Mouse (Mus musculus) embryo, embryonic 10 days (tissue): ENCODE measurements around the gene Sbsn.
"Not testable (repeated sequence)": the region's sequence is repeated elsewhere in the genome, so short reads cannot be mapped to it uniquely, and the experiment has no call there.

Experiments used
- DNase-seq: peaks from one replicate; pipeline ENCODE4 v3.0.0-alpha.2; 2015; ENCODE audit warnings: low spot score

Gene Sbsn

GRCm38 (mm10) chr7:30751086-30751669, at the start of gene Sbsn:
TSS of gene Sbsn (plus strand) at chr7:30751471.
- no peak for DNase-seq

GRCm38 (mm10) chr7:30706214-30706882, 44.9 kb upstream of the Sbsn start:
- no peak for DNase-seq

DNA sequence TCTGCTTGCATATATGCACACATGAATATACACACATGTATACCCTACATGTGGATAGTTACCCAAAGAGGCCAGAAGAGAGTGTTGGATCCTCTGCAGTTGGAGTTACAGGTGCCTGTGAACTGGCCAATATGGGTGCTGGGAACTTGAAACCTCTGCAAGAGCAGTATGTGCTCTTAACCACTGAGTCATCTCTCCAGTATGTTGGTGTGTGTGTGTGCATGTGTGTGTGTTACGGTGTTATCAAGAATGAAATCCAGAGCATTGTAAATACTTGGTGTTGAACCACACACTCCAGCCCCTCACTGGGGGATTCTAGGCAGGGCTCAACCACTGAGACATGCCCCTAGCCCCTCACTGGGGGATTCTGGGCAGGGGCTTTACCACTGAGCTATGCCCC, 43.8 kb upstream of the Sbsn start:
- DNase-seq, result no peak

DNA sequence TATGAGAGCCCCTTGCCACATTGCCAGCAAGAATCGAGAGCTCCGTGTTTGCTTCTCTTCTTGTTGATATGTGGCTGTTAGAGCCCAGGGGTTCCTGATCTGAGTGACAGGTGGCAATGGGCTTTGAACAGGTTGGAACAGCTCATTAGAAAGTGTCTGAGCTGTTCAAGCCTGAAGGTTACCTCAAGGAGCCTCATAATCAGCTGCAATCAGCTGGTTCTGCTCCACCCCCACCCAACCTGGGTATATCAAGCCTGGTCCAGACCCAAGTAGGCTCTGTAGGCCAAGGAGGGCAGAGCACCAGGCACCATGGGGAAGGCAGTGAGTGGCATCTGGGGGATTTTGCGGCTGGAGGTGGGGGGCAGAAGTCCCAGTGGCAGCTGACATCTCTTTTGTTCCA, 39.3 kb upstream of the Sbsn start, which contains the start of gene Atp4a:
TSS of gene Atp4a (plus strand) at position 268 of the 400 bp plus-strand sequence.
- DNase-seq, result no peak

DNA sequence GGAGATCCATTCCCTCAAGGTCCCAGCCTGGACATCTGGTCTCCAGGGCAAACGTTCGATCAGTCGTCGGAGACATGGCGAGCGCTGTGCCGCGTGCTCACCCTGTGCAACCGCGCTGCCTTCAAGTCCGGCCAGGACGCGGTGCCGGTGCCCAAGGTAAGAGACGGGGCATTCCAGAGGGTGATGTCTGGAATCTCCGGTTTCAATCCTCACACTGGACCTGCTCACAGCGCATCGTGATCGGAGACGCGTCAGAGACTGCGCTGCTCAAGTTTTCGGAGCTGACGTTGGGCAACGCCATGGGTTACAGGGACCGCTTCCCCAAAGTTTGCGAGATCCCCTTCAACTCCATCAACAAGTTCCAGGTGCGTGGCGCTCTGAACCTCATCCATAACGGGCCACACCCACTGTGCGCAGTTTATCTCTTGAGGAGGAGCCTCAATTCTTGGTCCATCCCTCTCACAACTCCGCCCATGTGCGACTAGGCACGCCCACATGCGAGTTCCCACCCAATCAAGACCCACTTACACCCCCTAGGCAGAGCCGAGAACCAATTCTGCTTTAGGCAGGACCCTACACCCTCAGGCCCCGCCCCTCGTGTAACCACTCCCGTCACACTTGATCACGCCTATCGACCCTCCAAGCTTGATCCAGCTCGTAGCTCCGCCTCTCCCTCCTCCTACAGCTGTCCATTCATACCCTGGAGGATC, 34.1 kb upstream of the Sbsn start:
- DNase-seq, result peak; percentile 95

- DNase-seq, result no peak
Measured at GRCm38 (mm10) chr7:30717716-30718046, 33.6 kb upstream of the Sbsn start.

- no peak for DNase-seq
Measured at GRCm38 (mm10) chr7:30719669-30720068, 31.6 kb upstream of the Sbsn start.

- DNase-seq, result no peak
Measured at GRCm38 (mm10) chr7:30721286-30721685, 30.0 kb upstream of the Sbsn start.

GRCm38 (mm10) chr7:30723274-30723953, 27.9 kb upstream of the Sbsn start:
- DNase-seq, result no peak

DNA sequence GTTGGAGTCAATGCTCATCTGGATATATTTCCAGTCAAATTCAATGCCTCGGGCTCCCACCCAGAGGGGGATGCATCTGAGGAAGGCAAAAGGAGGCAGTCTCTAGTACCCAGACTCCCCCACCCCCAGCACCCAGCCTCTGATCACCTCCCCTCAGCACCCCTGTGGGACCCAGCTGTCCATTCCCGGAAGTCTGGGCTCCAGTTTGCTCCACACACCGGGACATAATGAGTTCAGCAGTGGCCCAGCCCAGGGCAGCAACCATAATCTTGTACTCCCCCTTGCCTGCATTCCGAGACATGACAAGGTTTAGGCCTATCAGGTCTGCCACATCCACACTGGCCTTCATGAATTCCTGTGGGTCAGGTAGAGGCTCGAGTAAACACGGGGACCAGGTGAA, 23.1 kb upstream of the Sbsn start:
- no peak for DNase-seq

DNA sequence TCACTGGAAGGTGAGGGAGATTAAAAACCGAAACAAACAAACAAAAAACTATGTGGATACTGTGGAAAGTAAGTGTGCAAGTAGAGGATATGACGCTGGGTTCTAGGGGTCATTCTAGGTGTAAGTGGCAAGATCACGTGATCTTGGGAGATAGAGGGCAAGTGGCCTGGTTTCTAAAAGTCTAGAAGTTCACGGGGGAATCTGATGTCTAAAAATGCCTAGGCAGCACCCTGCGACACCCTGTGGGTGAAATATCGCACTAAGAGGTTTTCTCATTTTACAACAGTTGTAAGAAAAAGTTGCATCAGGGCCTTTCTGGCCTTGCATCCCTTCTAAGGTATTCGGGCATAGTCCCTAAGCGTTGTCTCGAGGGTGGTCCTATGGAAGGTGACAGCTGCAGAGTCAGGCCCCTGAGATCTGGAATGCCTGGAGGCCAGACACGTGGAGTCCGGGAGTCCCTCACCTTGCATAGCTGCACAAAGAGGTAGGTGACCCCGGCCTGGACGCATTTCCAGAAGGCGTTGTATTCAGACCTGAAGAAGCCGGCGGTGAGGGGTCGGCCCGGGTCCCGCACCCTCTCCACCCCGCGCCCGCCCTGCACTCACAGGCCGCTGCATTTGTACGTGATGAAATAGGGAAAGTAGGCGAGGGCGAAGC, 22.4 kb upstream of the Sbsn start:
- no peak for DNase-seq

DNA sequence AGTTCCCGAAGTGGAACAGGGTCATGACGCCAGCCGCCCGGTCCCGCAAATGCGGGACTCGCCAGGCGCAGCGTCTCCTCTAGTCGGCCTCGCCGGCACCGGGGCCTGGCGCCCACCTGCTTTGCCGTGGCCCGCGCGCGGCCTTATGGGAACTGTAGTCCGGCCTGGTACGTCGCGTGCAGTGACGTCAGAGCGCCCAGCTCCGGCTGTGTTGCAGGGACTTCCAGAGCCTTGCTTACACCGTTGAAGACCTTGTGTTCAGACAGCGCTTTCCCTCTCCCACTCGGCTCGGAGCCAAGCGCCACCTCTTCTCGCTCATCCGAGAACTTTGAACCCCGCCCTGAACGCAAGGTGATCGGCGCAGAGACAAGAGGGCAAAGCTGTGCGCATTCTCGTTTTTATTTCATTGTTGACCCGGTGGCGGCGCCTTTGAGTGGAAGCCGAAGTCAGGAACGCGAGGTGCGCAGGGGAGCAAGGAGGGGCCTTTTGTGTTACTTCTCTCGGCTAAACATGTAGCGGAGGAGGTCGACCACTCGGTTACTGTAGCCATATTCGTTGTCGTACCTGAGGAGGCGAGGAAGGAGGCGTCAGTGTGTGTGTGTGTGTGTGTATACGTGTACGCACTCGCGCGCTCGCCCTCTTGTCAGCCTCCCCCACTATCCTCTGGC, 21.7 kb upstream of the Sbsn start, which contains the start of gene Tmem147:
TSS of gene Tmem147 (minus strand) at position 145 of the 668 bp plus-strand sequence.
- peak; percentile 99 for DNase-seq

- not testable (repeated sequence) for DNase-seq
Measured at GRCm38 (mm10) chr7:30730064-30730722, 21.1 kb upstream of the Sbsn start.

DNA sequence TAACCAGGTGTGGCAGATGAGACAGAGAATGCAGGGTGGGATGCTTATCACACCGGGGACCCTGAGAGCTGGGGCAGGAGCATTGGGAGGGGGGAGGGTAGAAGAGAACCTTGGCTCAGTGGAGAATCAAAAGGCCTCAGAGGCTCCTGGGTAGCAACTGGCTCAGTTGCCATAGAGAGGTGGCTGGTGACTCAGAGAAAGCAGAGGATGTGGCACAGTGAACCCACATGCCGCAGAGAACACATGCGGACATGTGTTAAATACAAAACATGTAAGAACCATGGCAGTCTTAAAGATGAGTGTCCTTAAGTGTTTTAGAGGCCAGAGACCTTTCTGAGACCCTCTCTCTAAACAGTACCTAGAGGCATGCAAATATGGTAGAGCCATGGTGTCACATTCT, 15.1 kb upstream of the Sbsn start:
- DNase-seq, result no peak

DNA sequence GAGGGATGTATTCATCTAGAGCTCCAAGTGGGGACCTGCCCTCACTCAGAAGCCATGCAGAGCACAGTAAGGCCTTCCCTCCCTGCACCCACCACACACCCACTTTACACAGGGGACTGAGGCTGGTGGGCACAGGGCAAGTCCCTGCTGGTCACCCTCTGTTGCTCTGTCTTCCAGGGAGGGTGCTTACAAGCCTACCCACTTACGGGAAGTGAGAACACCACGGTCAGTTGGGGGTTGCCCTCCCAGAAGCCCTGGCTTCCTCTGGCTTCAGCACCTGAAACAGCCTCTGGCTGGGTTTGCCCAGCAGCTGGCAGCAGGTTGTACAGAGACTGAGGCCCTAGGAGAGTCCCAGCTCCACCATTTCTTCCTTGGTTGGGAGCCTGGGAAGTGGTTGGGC, 8.7 kb upstream of the Sbsn start:
- not testable (repeated sequence) for DNase-seq

- DNase-seq, result not testable (repeated sequence)
Measured at GRCm38 (mm10) chr7:30743617-30744016, 7.7 kb upstream of the Sbsn start, which contains the start of gene Gapdhs. TSS of gene Gapdhs (minus strand) at chr7:30743681.

DNA sequence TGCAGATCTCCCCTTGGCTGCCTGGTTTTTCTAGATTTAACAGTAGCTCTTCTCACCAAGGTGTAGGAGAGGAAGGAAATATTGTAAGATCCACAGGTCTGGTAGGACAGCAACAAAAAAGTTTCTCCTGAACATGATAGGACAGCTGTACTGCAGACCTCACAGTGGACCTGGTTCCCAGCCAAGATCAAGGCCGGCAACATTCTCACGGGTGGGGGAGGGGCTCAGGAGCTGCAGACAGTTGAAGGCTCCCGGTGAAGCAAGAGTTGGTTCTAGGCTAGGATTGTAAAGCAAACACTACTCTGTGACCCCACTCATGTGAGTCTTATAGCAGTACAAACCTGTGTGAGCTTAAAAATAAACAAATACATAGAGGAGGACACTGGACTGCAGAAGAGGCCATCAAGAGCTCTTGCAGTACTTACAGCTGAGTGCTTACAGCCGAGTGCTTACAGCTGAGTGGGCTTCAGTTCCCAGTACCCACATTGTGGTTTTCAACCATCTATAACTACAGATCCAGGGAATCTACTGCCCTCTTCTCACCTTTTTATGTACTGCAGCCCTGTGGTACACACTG, 7.2 kb upstream of the Sbsn start:
- no peak for DNase-seq

DNA sequence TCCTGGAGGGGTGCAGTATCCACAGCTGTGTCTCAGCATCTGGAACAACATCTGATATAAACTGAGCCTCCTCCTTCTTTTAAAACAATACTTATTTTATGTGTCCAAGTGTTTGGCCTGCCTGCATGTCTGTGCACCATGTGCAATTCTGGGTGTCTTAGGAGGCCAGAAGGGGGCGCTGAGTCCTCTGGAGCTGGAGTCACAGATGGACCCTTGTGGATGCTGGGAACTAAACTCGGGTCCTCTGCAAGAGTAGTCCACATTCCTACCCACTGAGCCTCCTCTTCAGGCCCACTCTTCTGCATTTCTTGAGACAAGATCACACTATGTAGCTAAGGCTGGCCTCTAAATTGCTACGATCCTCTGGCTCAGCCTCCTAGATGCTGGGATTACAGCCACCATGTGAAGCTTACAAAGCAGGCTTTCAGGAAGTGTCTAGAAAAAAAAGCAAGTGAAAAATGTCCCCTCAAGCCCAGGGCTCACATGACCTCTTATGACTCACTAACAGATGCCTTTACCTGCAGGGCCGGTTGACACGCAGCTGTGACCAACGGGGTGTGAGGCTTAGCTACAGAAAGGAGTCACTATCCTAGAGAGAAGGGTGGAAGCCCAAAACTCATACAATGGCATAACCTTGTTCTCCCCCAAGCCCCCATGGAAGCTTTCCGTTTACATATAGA, 3.6 kb upstream of the Sbsn start:
- DNase-seq, result no peak

- no peak for DNase-seq
Measured at GRCm38 (mm10) chr7:30749824-30750606, 1.3 kb upstream of the Sbsn start.
